Mouse (Mus musculus) lung, postnatal 25 days (tissue): Measurements from ENCODE around the gene Foxo3.

Experiments used
- DNase-seq: peaks from one replicate; pipeline ENCODE4 v3.0.0; 2022; ENCODE audit warnings: low spot score

The Foxo3 gene

GRCm38 (mm10) chr10:42276507-42277345 is at the start of gene Foxo3:
Foxo3 (minus strand) TSS chr10:42276755.
- peak; percentile 92 for DNase-seq

GRCm38 (mm10) chr10:42325305-42325704 is 48.8 kb upstream of the Foxo3 start:
- DNase-seq = no peak

GRCm38 (mm10) chr10:42323978-42324377 is 47.4 kb upstream of the Foxo3 start:
- no peak for DNase-seq

- no peak for DNase-seq
Measured at GRCm38 (mm10) chr10:42313222-42313786, 36.7 kb upstream of the Foxo3 start.

GRCm38 (mm10) chr10:42312557-42312956 is 36.0 kb upstream of the Foxo3 start:
- DNase-seq = no peak

- no peak for DNase-seq
Measured at GRCm38 (mm10) chr10:42308687-42308987, 32.1 kb upstream of the Foxo3 start.

- peak; percentile 55 for DNase-seq
Measured at GRCm38 (mm10) chr10:42307980-42308686, 31.6 kb upstream of the Foxo3 start.

GRCm38 (mm10) chr10:42306422-42306821 is 29.9 kb upstream of the Foxo3 start:
- DNase-seq = no peak

- DNase-seq = no peak
Measured at GRCm38 (mm10) chr10:42300805-42301204, 24.2 kb upstream of the Foxo3 start.

GRCm38 (mm10) chr10:42299967-42300366 is 23.4 kb upstream of the Foxo3 start:
- no peak for DNase-seq

- DNase-seq = no peak
Measured at GRCm38 (mm10) chr10:42299426-42299825, 22.9 kb upstream of the Foxo3 start.

- no peak for DNase-seq
Measured at GRCm38 (mm10) chr10:42297954-42298353, 21.4 kb upstream of the Foxo3 start.

- DNase-seq = no peak
Measured at GRCm38 (mm10) chr10:42297109-42297508, 20.6 kb upstream of the Foxo3 start.

GRCm38 (mm10) chr10:42296559-42296958 is 20.0 kb upstream of the Foxo3 start:
- DNase-seq = no peak

- peak; percentile 56 for DNase-seq
Measured at GRCm38 (mm10) chr10:42295028-42295427, 18.5 kb upstream of the Foxo3 start.

- no peak for DNase-seq
Measured at GRCm38 (mm10) chr10:42294392-42294791, 17.8 kb upstream of the Foxo3 start.

- peak; percentile 43 for DNase-seq
Measured at GRCm38 (mm10) chr10:42293877-42294276, 17.3 kb upstream of the Foxo3 start.

- peak; percentile 64 for DNase-seq
Measured at GRCm38 (mm10) chr10:42291360-42291759, 14.8 kb upstream of the Foxo3 start.

GRCm38 (mm10) chr10:42287666-42288065 is 11.1 kb upstream of the Foxo3 start:
- no peak for DNase-seq

GRCm38 (mm10) chr10:42278307-42278850 is 1.8 kb upstream of the Foxo3 start:
- no peak for DNase-seq

- peak; percentile 99 for DNase-seq
Measured at GRCm38 (mm10) chr10:42277476-42278306, 1.1 kb upstream of the Foxo3 start.
